Mouse (Mus musculus): ENCODE measurements around the gene Retnlg.
"Not testable (repeated sequence)": the region's sequence is repeated elsewhere in the genome, so short reads cannot be mapped to it uniquely, and the experiment has no call there.

Gene Retnlg

GRCm38 (mm10) chr16:48872321-48872720, at the start of gene Retnlg:
TSS of gene Retnlg (plus strand) at chr16:48872621.
- no peak for DNase-seq (ENCODE audit: low read depth, low spot score)

GRCm38 (mm10) chr16:48826474-48826873, 45.9 kb upstream of the Retnlg start:
- no peak for DNase-seq (ENCODE audit: low read depth, low spot score)

- no peak for DNase-seq (ENCODE audit: low read depth, low spot score)
Measured at GRCm38 (mm10) chr16:48827625-48828024, 44.8 kb upstream of the Retnlg start.

- no peak for DNase-seq (ENCODE audit: low read depth, low spot score)
Measured at GRCm38 (mm10) chr16:48829060-48829459, 43.4 kb upstream of the Retnlg start.

- no peak for DNase-seq (ENCODE audit: low read depth, low spot score)
Measured at GRCm38 (mm10) chr16:48832055-48832454, 40.4 kb upstream of the Retnlg start.

- not testable (repeated sequence) for DNase-seq (ENCODE audit: low read depth, low spot score)
Measured at GRCm38 (mm10) chr16:48833626-48834025, 38.8 kb upstream of the Retnlg start.

- DNase-seq (ENCODE audit: low read depth, low spot score) = no peak
Measured at GRCm38 (mm10) chr16:48842266-48842665, 30.2 kb upstream of the Retnlg start, which contains the start of gene Retnla. TSS of gene Retnla (plus strand) at chr16:48842551.

- DNase-seq (ENCODE audit: low read depth, low spot score) = no peak
Measured at GRCm38 (mm10) chr16:48843671-48844386, 28.6 kb upstream of the Retnlg start.

- DNase-seq (ENCODE audit: low read depth, low spot score) = not testable (repeated sequence)
Measured at GRCm38 (mm10) chr16:48865004-48865403, 7.4 kb upstream of the Retnlg start.

GRCm38 (mm10) chr16:48867690-48868089, 4.7 kb upstream of the Retnlg start:
- DNase-seq (ENCODE audit: low read depth, low spot score) = no peak

GRCm38 (mm10) chr16:48868663-48869062, 3.8 kb upstream of the Retnlg start:
- DNase-seq (ENCODE audit: low read depth, low spot score) = no peak

GRCm38 (mm10) chr16:48869671-48870070, 2.8 kb upstream of the Retnlg start:
- DNase-seq (ENCODE audit: low read depth, low spot score) = no peak

- DNase-seq (ENCODE audit: low read depth, low spot score) = no peak
Measured at GRCm38 (mm10) chr16:48871754-48872153, 667 bp upstream of the Retnlg start.

GRCm38 (mm10) chr16:48890733-48891132, 18.3 kb downstream of the Retnlg start:
- no peak for DNase-seq (ENCODE audit: low read depth, low spot score)

- DNase-seq (ENCODE audit: low read depth, low spot score) = no peak
Measured at GRCm38 (mm10) chr16:48899868-48900267, 27.4 kb downstream of the Retnlg start.

- no peak for DNase-seq (ENCODE audit: low read depth, low spot score)
Measured at GRCm38 (mm10) chr16:48911184-48911583, 38.8 kb downstream of the Retnlg start.

GRCm38 (mm10) chr16:48913206-48913605, 40.8 kb downstream of the Retnlg start:
- DNase-seq (ENCODE audit: low read depth, low spot score) = no peak

GRCm38 (mm10) chr16:48923724-48924123, 51.3 kb downstream of the Retnlg start:
- DNase-seq (ENCODE audit: low read depth, low spot score) = no peak

Measured in CD4-positive, CD25-positive, alpha-beta regulatory T cell, adult 2 months (primary cell).